Mouse (Mus musculus): ENCODE data around the gene Sar1b. TPM values are rescaled to one million over a fixed set of nuclear protein-coding genes. Genes with fewer than 3 reads are reported as not detected.
A peak's percentile ranks its signal among the peaks of the same experiment; 100 is the strongest.

Sar1b gene
- polyA plus RNA-seq, 1 experiment from 2014 or later, result 121 TPM

DNA sequence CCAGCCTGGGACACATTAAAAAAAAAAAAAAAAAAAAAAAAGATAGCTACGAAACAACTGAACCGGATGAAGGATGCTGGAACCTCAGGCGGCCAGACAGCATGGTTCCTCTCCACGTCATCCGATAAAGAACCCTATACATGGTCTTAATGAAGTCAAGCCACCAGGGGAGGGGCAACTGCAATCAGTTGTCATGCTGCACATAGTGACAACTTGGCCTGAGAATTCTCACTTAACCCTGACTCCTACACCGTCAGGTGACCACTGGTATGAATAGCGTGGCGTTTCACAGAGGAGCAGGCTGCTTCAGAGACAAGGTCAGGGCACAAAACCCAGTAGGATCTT is 70.6 kb downstream of the Sar1b start:
- no peak for ATAC-seq (ENCODE audit: insufficient number of reproducible peaks, low FRiP score, low TSS enrichment, low read depth)
- Histone ChIP-seq H3K27ac (no peak overlapping the region), H3K27me3 (no peaks in the 10 kb centered on the region), H3K9ac (no peak overlapping the region), H3K9me3 (no peaks in the 10 kb centered on the region), H3K4me2 (no peak overlapping the region), H3K4me3 (no peak overlapping the region), H3K4me1 (peaks cover 9% of the 10 kb centered on the region), H3K36me3 (peaks cover 56% of the 10 kb centered on the region)
- WGBS, result 91% methylated on average over 8 of the region's 8 CpGs

DNA sequence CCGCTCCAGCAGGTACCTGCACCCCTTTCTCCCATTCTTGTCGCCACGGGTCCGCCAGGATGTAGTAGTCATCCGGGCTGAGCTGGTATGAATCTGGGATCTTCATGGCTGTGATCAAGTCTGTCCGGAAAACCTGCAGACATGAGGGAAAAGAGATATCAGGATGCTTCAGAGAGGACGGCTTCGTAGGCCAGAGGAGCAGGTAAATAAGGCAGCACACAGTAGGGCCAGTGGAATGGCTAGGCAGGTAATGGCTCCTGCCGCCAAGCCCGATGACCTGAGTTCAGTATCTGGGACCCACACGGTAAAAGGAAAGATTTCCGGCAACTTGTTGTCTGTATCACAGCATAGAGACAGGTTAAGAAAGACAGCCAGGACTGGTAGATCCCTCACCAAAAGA is 72.1 kb downstream of the Sar1b start:
- Histone ChIP-seq H3K4me2 (no peak overlapping the region), H3K4me1 (peaks cover 9% of the 10 kb centered on the region), H3K9ac (no peak overlapping the region), H3K36me3 (peaks cover 43% of the 10 kb centered on the region), H3K27me3 (no peaks in the 10 kb centered on the region), H3K27ac (no peak overlapping the region), H3K4me3 (no peak overlapping the region), H3K9me3 (no peaks in the 10 kb centered on the region)
- ATAC-seq (ENCODE audit: insufficient number of reproducible peaks, low FRiP score, low TSS enrichment, low read depth), result no peak
- WGBS, result 96% methylated on average over 12 of the region's 12 CpGs

DNA sequence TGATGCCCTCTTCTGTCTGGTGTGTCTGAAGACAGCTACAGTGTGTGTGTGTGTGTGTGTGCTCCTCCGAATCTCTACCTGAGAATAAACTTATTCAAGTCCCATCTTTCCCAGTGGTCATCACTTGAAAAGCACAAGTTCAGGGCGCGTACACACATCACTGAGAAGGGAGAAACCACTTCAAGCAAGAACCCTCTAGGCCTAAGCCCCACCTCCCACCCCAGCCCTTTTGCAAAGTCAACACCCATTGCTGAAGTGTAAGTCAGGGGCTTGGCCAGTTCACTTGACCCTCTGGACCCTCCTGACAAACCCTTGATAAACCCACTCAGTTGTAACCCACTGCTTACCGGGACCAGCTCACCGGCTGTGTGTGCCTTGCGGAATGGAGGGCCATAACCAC is 73.0 kb downstream of the Sar1b start:
- H3K4me1 ChIP-seq, result peaks cover 17% of the 10 kb centered on the region
- no peak overlapping the region for H3K9ac ChIP-seq
- H3K27me3 ChIP-seq, result no peaks in the 10 kb centered on the region
- 92% methylated on average over 6 of the region's 6 CpGs for WGBS
- H3K4me3 ChIP-seq, result no peak overlapping the region
- H3K9me3 ChIP-seq, result no peaks in the 10 kb centered on the region
- H3K36me3 ChIP-seq, result peaks cover 35% of the 10 kb centered on the region
- H3K4me2 ChIP-seq, result no peak overlapping the region
- ATAC-seq (ENCODE audit: insufficient number of reproducible peaks, low FRiP score, low TSS enrichment, low read depth), result no peak
- no peak overlapping the region for H3K27ac ChIP-seq

DNA sequence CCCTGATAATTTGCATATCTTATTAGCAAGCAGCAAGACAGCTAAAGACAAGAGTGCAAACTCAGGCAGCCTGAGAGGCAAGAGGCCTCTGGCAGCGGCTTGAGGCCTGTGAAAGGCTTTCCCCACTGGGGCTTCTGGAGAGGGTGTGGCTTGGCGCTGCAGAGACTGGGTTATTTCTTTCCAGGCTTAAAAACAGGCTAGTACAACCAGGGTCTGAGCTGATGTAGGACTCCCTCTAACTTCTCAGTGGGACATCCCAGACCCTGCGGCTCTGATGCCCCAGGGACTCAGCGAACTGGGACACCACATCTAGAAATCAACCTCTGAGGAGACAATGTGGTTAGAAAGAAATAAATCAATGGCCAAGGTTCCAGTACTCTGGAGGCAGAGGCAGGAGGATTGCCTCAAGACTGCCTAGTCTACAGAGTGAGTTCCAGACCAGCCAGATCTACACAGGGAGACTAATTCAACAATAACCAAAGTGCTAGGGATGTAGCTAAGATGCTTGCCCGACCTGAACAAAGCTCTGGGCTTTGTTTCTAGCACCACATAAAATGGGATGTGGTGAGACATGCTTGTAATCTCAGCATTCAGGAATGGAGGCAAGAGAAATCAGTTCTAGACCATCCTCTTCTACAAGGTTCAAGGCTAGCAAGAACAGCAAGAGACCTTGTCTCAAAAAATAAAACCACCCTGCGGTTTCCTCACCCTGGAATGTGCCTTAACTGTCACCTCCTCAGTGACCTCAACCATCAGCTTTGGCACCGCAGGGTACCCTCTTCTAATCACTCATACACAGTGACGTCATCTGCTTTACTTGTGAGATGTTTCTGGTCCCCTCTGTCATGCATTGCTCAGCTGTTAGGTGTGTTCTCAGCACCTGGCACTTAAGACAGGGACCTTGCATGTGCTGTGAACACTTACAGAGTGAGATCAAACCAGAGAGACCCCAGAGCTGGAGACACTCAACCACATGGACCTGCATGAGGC is 74.0 kb downstream of the Sar1b start:
- Histone ChIP-seq H3K4me3 (no peak overlapping the region), H3K4me2 (no peak overlapping the region), H3K36me3 (peaks cover 36% of the 10 kb centered on the region), H3K27me3 (no peaks in the 10 kb centered on the region), H3K9me3 (no peaks in the 10 kb centered on the region), H3K4me1 (peaks cover 15% of the 10 kb centered on the region), H3K27ac (no peak overlapping the region), H3K9ac (no peak overlapping the region)
- WGBS, result 72% methylated on average over 8 of the region's 8 CpGs
- ATAC-seq (ENCODE audit: insufficient number of reproducible peaks, low FRiP score, low TSS enrichment, low read depth), result no peak

DNA sequence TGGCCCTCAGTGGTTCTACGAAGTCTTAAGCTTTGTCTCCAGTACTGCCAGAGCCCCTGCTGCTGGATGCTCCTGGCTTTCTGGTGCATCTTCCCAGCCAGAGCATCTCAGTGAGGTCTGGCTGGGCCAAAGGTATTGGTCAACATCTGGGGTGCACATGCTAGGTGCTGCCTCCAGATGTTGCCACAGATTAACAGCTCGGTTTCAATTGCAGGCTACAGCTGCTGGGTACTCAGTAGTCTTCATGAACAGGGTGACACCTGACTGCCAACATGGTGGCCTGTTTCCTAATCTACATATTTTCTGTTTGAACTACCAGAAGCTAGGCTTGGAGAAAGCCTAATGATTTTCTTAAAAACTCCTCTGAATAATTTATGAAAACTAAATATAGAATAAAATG is 75.6 kb downstream of the Sar1b start:
- Histone ChIP-seq H3K9me3 (no peaks in the 10 kb centered on the region), H3K27me3 (no peaks in the 10 kb centered on the region), H3K4me1 (peaks cover 18% of the 10 kb centered on the region), H3K4me2 (no peak overlapping the region), H3K4me3 (no peak overlapping the region), H3K27ac (no peak overlapping the region), H3K9ac (no peak overlapping the region), H3K36me3 (peaks cover 35% of the 10 kb centered on the region)
- WGBS, result 56% methylated on average over 2 of the region's 2 CpGs
- ATAC-seq (ENCODE audit: insufficient number of reproducible peaks, low FRiP score, low TSS enrichment, low read depth), result no peak

DNA sequence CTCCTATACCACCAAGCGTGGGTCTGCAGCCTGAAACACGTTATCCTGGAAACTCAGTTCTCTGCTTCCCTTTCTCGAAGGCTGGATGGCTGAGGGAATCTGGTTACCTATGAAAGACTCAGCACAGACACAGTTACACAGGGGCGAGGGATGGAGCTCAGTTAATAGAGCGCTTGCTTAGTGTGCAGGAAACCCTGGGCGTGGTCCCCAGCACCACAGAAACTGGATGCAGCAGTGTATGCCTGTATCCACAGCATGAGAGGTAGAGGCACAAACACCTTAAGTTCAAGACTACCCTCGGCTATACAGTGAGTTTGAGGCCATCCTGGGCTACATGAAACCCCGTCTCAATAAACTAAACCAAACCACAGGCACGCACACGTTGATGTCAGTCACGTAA is 76.5 kb downstream of the Sar1b start:
- Histone ChIP-seq H3K4me2 (no peak overlapping the region), H3K27ac (no peak overlapping the region), H3K27me3 (no peaks in the 10 kb centered on the region), H3K9me3 (no peaks in the 10 kb centered on the region), H3K36me3 (peaks cover 28% of the 10 kb centered on the region), H3K4me1 (peaks cover 26% of the 10 kb centered on the region), H3K4me3 (no peak overlapping the region), H3K9ac (no peak overlapping the region)
- 87% methylated on average over 11 of the region's 11 CpGs for WGBS
- no peak for ATAC-seq (ENCODE audit: insufficient number of reproducible peaks, low FRiP score, low TSS enrichment, low read depth)

DNA sequence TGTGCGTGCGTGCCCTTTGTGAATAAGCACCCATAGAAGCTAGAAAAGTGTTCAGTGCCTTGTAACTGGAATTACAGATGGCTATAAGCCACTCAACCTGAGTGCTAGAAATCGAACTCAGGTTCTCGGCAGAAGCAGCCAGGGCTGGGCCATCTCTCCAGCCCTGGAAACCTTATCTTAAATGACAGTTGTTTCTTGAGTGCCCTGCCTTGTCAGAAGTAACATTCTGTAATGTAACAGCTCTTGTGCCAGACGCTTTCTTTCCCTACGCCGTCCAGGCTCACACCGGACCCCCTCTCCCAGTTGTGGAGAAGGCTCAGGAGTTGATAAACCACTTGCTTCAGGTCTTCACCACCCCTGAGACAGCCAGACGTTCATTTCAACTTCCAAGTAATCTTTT is 77.2 kb downstream of the Sar1b start:
- Histone ChIP-seq H3K4me1 (peaks cover 28% of the 10 kb centered on the region), H3K27me3 (no peaks in the 10 kb centered on the region), H3K9ac (no peak overlapping the region), H3K27ac (peak overlapping the region; percentile 33; the same call in 1 of the 2 replicates), H3K4me3 (no peak overlapping the region), H3K9me3 (no peaks in the 10 kb centered on the region), H3K4me2 (no peak overlapping the region), H3K36me3 (peaks cover 23% of the 10 kb centered on the region)
- 73% methylated on average over 9 of the region's 9 CpGs for WGBS
- no peak for ATAC-seq (ENCODE audit: insufficient number of reproducible peaks, low FRiP score, low TSS enrichment, low read depth)

DNA sequence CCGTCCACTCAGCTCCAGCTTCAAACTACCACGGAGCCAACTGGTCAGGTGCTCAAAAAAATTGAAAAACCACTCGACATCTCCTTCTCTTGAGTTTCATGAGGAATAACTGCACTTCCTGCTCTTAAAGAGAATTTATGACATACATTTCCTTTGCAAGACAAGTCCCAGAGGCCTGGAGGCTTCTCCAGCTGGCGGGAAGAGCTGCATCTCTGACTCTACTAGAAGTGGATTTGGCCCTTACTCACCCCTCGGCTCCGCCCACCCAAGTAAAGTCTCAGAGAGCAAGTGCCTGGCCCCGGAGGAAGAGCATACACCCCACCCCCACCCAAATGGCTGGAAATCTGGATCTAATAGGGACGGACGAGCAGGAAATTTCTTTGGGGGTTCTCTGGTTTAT is 77.7 kb downstream of the Sar1b start:
- H3K27ac ChIP-seq, result peak overlapping the region; percentile 33; the same call in 1 of the 2 replicates
- WGBS, result 40% methylated on average over 9 of the region's 9 CpGs

More for the DNA sequence above, 77.7 kb downstream of the Sar1b start:
- no peaks in the 10 kb centered on the region for H3K9me3 ChIP-seq
- no peak for ATAC-seq (ENCODE audit: insufficient number of reproducible peaks, low FRiP score, low TSS enrichment, low read depth)
- no peak overlapping the region for H3K4me3 ChIP-seq
- H3K36me3 ChIP-seq, result peaks cover 23% of the 10 kb centered on the region
- peaks cover 28% of the 10 kb centered on the region for H3K4me1 ChIP-seq
- no peaks in the 10 kb centered on the region for H3K27me3 ChIP-seq
- no peak overlapping the region for H3K9ac ChIP-seq
- no peak overlapping the region for H3K4me2 ChIP-seq

Other genes with a start within 250 kb of the Sar1b start
- gene Phykpl, start 178.9 kb upstream of the Sar1b start, polyA plus RNA-seq (2015; fragmentation: Nextera tagmentation; extraction: Ambion mirVana), result 17.2 and 19.6 TPM in 2 replicates
- 267 and 339 TPM in 2 replicates for gene Hnrnpab, start 156.8 kb upstream of the Sar1b start, polyA plus RNA-seq (2015; fragmentation: Nextera tagmentation; extraction: Ambion mirVana)
- 147 and 149 TPM in 2 replicates for gene Nhp2, start 144.0 kb upstream of the Sar1b start, polyA plus RNA-seq (2015; fragmentation: Nextera tagmentation; extraction: Ambion mirVana)
- gene Rmnd5b, start 127.8 kb upstream of the Sar1b start, polyA plus RNA-seq (2015; fragmentation: Nextera tagmentation; extraction: Ambion mirVana), result 53.2 and 59.8 TPM in 2 replicates
- gene N4bp3, start 112.8 kb upstream of the Sar1b start, polyA plus RNA-seq (2015; fragmentation: Nextera tagmentation; extraction: Ambion mirVana), result 35.7 and 44.4 TPM in 2 replicates
- gene D930048N14Rik, start 112.7 kb upstream of the Sar1b start, polyA plus RNA-seq (2015; fragmentation: Nextera tagmentation; extraction: Ambion mirVana), result 4.2 and 4.9 TPM in 2 replicates
- 74.2 and 83.3 TPM in 2 replicates for gene 0610009B22Rik, start 74.8 kb upstream of the Sar1b start, polyA plus RNA-seq (2015; fragmentation: Nextera tagmentation; extraction: Ambion mirVana)
- gene Sec24a, start 53 bp upstream of the Sar1b start, polyA plus RNA-seq (2015; fragmentation: Nextera tagmentation; extraction: Ambion mirVana), result 17.0 and 17.4 TPM in 2 replicates
- gene Jade2, start 94.0 kb downstream of the Sar1b start, polyA plus RNA-seq (2015; fragmentation: Nextera tagmentation; extraction: Ambion mirVana), result 1.8 and 1.9 TPM in 2 replicates
- 79.2 and 83.8 TPM in 2 replicates for gene Cdkn2aipnl, start 204.0 kb downstream of the Sar1b start, polyA plus RNA-seq (2015; fragmentation: Nextera tagmentation; extraction: Ambion mirVana)
- gene Ube2b, start 237.1 kb downstream of the Sar1b start, polyA plus RNA-seq (2015; fragmentation: Nextera tagmentation; extraction: Ambion mirVana), result 237 and 241 TPM in 2 replicates
- gene Cdkl3, start 240.5 kb downstream of the Sar1b start, polyA plus RNA-seq (2015; fragmentation: Nextera tagmentation; extraction: Ambion mirVana), result 7.2 and 10.2 TPM in 2 replicates

Data from limb, embryonic 15.5 days (tissue).